Mouse (Mus musculus) lung, embryonic 15.5 days (tissue): Measurements from ENCODE around the gene S1pr1. TPM values are rescaled to one million over a fixed set of nuclear protein-coding genes. Genes with fewer than 3 reads are reported as not detected.

ENCODE experiments used
- ATAC-seq: fragments of 200-750 bp; cut with Nextera tagmentation; 2 replicates; pipeline ENCODE4 v1.8.0; 2017; ENCODE audit warnings: moderate number of reproducible peaks, borderline replicate concordance; ENCODE audit not compliant: low FRiP score, low TSS enrichment; ENCODE audit errors: extremely low read depth
- H3K27ac ChIP-seq: fragments of 300-500 bp; sonication (generic); 2 replicates; pipeline ENCODE4 v1.5.1; 2015; ENCODE audit warnings: moderate library complexity, mild to moderate bottlenecking, inconsistent platforms
- H3K27me3 ChIP-seq: fragments of 300-500 bp; sonication (generic); 2 replicates; pipeline ENCODE4 v1.6.1; 2015; ENCODE audit warnings: inconsistent platforms
- H3K36me3 ChIP-seq: fragments of 300-500 bp; sonication (generic); 2 replicates; pipeline ENCODE4 v1.6.1; 2015; ENCODE audit warnings: inconsistent platforms
- H3K4me1 ChIP-seq: fragments of 300-500 bp; sonication (generic); 2 replicates; pipeline ENCODE4 v1.6.1; 2015; ENCODE audit warnings: inconsistent platforms
- H3K4me2 ChIP-seq: fragments of 300-500 bp; sonication (generic); 2 replicates; pipeline ENCODE4 v1.6.1; 2015; ENCODE audit warnings: inconsistent platforms, mild to moderate bottlenecking, moderate library complexity
- H3K4me3 ChIP-seq: fragments of 300-500 bp; sonication (generic); 2 replicates; pipeline ENCODE4 v1.5.1; 2015; ENCODE audit warnings: mild to moderate bottlenecking, inconsistent platforms
- H3K9ac ChIP-seq: fragments of 300-500 bp; sonication (generic); 2 replicates; pipeline ENCODE4 v1.6.1; 2015; ENCODE audit warnings: inconsistent platforms
- H3K9me3 ChIP-seq: fragments of 300-500 bp; sonication (generic); 2 replicates; pipeline ENCODE4 v1.6.1; 2016; ENCODE audit warnings: inconsistent platforms
- WGBS: fragments of 180-500 bp; shearing (Covaris S2); methylation state at CpG from one replicate; pipeline ENCODE4 v1.1.7; 2015; 5-methylcytosine and 5-hydroxymethylcytosine counted together
- polyA plus RNA-seq: library from polyadenylated mRNA; unstranded; fragments of >200 nt; fragmentation: Nextera tagmentation; extraction: Ambion mirVana; gene quantifications from 2 replicates; pipeline ENCODE4 v1.2.1, GENCODE M21; 2015

The S1pr1 gene
- polyA plus RNA-seq, 1 experiment from 2014 or later, result 34.2 TPM

GRCm38 (mm10) chr3:115737785-115738318, 23.0 kb upstream of the S1pr1 start:
- Histone ChIP-seq H3K4me1 (0 out of 2 replicates have a peak, but pooled peaks cover 5% of the 10 kb centered on the region), H3K4me2 (no peak overlapping the region), H3K9ac (no peak overlapping the region), H3K36me3 (no peaks in the 10 kb centered on the region), H3K27ac (no peak overlapping the region), H3K4me3 (no peak overlapping the region), H3K27me3 (no peaks in the 10 kb centered on the region), H3K9me3 (no peaks in the 10 kb centered on the region)
- ATAC-seq, result peak; percentile 89
- 31% methylated on average over 11 of the region's 11 CpGs for WGBS

- no peak for ATAC-seq
- Histone ChIP-seq H3K4me2 (no peak overlapping the region), H3K9ac (no peak overlapping the region), H3K9me3 (no peaks in the 10 kb centered on the region), H3K27me3 (no peaks in the 10 kb centered on the region), H3K4me1 (0 out of 2 replicates have a peak, but pooled peaks cover 5% of the 10 kb centered on the region), H3K27ac (no peak overlapping the region), H3K4me3 (no peak overlapping the region), H3K36me3 (no peaks in the 10 kb centered on the region)
- WGBS, result 59% methylated on average over 3 of the region's 3 CpGs
Observed at GRCm38 (mm10) chr3:115735540-115735939, 20.7 kb upstream of the S1pr1 start.

DNA sequence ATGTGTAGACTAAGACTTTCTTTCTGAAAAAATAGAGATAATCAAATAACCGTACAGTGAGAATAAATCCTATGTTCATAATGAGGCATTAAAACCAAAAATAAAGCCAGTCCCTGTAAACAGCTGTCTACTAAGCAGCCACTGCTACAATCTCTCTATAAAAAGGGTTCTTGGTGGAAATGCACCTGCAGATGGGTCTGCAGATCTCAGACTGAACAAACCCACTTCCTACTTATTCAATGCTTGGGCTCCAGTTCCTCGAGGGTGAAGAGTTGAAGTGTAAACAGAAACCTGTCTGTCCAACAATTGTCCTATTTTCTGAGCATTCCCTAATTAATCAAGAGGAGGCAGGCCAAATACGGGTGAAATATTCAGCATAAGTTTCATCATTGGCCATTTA, 20.0 kb upstream of the S1pr1 start:
- Histone ChIP-seq H3K4me1 (0 out of 2 replicates have a peak, but pooled peaks cover 5% of the 10 kb centered on the region), H3K27me3 (no peaks in the 10 kb centered on the region), H3K9ac (no peak overlapping the region), H3K9me3 (no peaks in the 10 kb centered on the region), H3K36me3 (no peaks in the 10 kb centered on the region), H3K27ac (no peak overlapping the region), H3K4me2 (no peak overlapping the region), H3K4me3 (no peak overlapping the region)
- WGBS, result 54% methylated on average over 3 of the region's 3 CpGs
- ATAC-seq, result no peak

DNA sequence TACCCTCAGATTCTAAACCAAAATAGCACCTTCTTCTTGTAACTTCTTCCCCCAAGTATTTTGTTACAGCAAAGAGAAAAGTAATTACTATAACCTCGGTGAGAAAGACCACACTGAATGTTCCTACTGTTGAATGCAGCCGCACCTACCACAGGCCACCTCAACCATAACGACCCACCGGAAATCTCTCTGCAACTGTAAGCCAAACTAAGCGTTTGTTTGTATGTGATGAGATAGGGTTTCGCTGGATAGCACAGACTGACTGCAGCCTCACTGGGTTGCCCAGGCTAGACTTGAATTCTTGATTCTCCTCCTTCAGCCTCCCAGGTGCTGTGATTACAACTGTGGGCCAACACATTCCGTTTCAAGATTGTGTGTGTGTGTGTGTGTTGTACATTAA, 15.5 kb upstream of the S1pr1 start:
- Histone ChIP-seq H3K27me3 (no peaks in the 10 kb centered on the region), H3K4me1 (no peaks in the 10 kb centered on the region), H3K9ac (no peak overlapping the region), H3K4me2 (no peak overlapping the region), H3K9me3 (no peaks in the 10 kb centered on the region), H3K27ac (no peak overlapping the region), H3K36me3 (no peaks in the 10 kb centered on the region), H3K4me3 (no peak overlapping the region)
- 78% methylated on average over 7 of the region's 7 CpGs for WGBS
- ATAC-seq, result no peak

- Histone ChIP-seq H3K36me3 (no peaks in the 10 kb centered on the region), H3K4me1 (no peaks in the 10 kb centered on the region), H3K4me2 (no peak overlapping the region), H3K27ac (no peak overlapping the region), H3K9me3 (no peaks in the 10 kb centered on the region), H3K9ac (no peak overlapping the region), H3K4me3 (no peak overlapping the region), H3K27me3 (no peaks in the 10 kb centered on the region)
- 26% methylated on average over 7 of the region's 7 CpGs for WGBS
- no peak for ATAC-seq
Observed at GRCm38 (mm10) chr3:115729187-115729586, 14.3 kb upstream of the S1pr1 start.

DNA sequence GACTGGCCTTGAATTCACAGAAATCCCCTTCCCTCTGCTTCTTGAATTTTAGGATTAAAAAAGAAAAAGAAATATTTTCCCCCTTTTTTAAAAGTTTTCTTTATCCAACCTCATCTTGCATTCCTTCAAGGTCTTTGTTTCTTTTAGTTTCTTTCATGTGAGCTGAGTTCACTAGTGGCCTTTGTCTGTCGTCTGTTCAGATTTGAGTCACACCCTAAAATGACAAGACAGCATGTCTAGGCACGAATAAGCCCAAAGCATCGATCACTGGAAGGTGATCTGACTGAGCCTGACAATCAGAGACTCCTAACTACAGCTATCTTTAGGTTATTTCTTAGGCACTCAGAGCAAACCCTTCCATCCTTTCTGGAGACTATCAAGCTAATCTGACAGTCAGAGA, 13.3 kb upstream of the S1pr1 start:
- no peak overlapping the region for H3K4me2 ChIP-seq

DNA sequence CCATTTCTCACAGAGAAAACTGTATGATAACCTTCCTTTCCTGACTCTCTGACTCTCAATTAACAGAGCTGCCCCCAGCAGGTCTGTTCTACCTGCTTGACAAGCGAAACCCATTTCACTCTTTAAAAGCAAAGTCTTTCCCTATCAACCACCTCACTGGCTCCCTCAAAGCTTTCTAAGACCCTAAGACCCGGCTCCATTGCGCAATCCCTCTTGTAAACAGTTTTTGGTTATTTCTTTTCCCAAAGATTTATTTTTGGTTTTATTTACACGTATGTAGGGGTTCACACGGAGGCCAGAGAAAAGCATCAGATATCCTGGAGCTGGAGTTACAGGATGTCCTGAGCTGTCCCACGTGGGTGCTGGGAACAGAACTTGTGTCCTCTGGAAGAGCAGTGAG, 4.0 kb upstream of the S1pr1 start:
- peaks cover 3% of the 10 kb centered on the region; the same call in 1 of the 2 replicates for H3K4me1 ChIP-seq
- ATAC-seq, result no peak
- no peaks in the 10 kb centered on the region for H3K9me3 ChIP-seq
- H3K9ac ChIP-seq, result no peak overlapping the region
- H3K4me3 ChIP-seq, result no peak overlapping the region
- H3K4me2 ChIP-seq, result no peak overlapping the region
- no peak overlapping the region for H3K27ac ChIP-seq
- no peaks in the 10 kb centered on the region; the same call in 1 of the 2 replicates for H3K27me3 ChIP-seq
- H3K36me3 ChIP-seq, result no peaks in the 10 kb centered on the region
- 58% methylated on average over 6 of the region's 6 CpGs for WGBS

More for the DNA sequence above, 13.3 kb upstream of the S1pr1 start:
- Histone ChIP-seq H3K9ac (no peak overlapping the region), H3K4me3 (no peak overlapping the region), H3K27me3 (no peaks in the 10 kb centered on the region), H3K36me3 (no peaks in the 10 kb centered on the region), H3K9me3 (no peaks in the 10 kb centered on the region), H3K27ac (no peak overlapping the region), H3K4me1 (no peaks in the 10 kb centered on the region)
- 48% methylated on average over 3 of the region's 3 CpGs for WGBS
- ATAC-seq, result no peak

- WGBS, result 75% methylated on average over 3 of the region's 3 CpGs
- Histone ChIP-seq H3K27ac (peak overlapping the region; percentile 86; the same call in 1 of the 2 replicates), H3K36me3 (no peaks in the 10 kb centered on the region), H3K4me1 (peaks cover 10% of the 10 kb centered on the region), H3K4me3 (peak overlapping the region; percentile 63), H3K9me3 (no peaks in the 10 kb centered on the region), H3K27me3 (no peaks in the 10 kb centered on the region; the same call in 1 of the 2 replicates), H3K4me2 (peak overlapping the region; percentile 90), H3K9ac (peak overlapping the region; percentile 74)
- no peak for ATAC-seq
Observed at GRCm38 (mm10) chr3:115715900-115716515, 1.1 kb upstream of the S1pr1 start.

- H3K4me2 ChIP-seq, result peak overlapping the region; percentile 90
- H3K4me1 ChIP-seq, result peaks cover 10% of the 10 kb centered on the region
- no peaks in the 10 kb centered on the region for H3K9me3 ChIP-seq
- H3K36me3 ChIP-seq, result no peaks in the 10 kb centered on the region
- peak overlapping the region; percentile 63 for H3K4me3 ChIP-seq
- peak overlapping the region; percentile 74 for H3K9ac ChIP-seq
- ATAC-seq, result no peak
- 3% methylated on average over 5 of the region's 5 CpGs for WGBS
- no peaks in the 10 kb centered on the region; the same call in 1 of the 2 replicates for H3K27me3 ChIP-seq
- H3K27ac ChIP-seq, result peak overlapping the region; percentile 86
Observed at GRCm38 (mm10) chr3:115714049-115714435, 830 bp downstream of the S1pr1 start.

DNA sequence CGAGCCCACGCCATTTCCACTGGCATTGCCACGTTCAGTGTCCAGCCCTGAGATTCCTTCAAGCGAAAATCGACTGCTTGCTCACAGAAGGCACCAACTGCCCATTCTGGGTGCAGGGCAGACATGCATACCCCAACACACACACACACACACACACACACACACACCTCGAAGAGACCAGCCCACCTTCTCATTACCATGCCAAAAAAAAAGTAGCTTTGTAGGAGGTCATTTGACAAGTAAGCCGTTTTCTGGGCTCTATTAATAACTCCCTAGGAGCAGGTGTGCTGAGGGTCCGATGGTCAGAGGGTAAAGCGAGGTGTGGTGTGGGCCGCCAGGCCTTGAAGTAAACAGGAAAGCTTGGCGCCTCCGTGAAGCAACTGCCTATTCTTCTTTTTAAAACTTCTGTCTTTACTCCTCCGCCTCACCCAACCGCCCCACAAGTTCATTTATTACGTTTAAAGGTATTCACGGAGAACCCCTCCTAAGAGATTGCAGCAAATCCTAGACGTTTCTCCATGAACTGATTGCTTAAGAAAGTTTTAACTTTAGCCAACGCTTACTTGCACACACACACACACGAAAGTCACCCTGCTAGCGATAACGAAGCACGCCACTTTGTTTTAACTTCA, 1.3 kb downstream of the S1pr1 start:
- Histone ChIP-seq H3K4me2 (peak overlapping the region; percentile 90), H3K9me3 (no peaks in the 10 kb centered on the region), H3K4me1 (peaks cover 10% of the 10 kb centered on the region), H3K9ac (peak overlapping the region; percentile 74), H3K27me3 (no peaks in the 10 kb centered on the region; the same call in 1 of the 2 replicates), H3K27ac (peak overlapping the region; percentile 86), H3K36me3 (no peaks in the 10 kb centered on the region), H3K4me3 (peak overlapping the region; percentile 63)
- ATAC-seq, result no peak
- 20% methylated on average over 22 of the region's 22 CpGs for WGBS

- peak overlapping the region; percentile 86; the same call in 1 of the 2 replicates for H3K27ac ChIP-seq
- 16% methylated on average over 9 of the region's 9 CpGs for WGBS
Observed at GRCm38 (mm10) chr3:115712808-115713200, 2.1 kb downstream of the S1pr1 start.

More at GRCm38 (mm10) chr3:115712808-115713200, 2.1 kb downstream of the S1pr1 start:
- Histone ChIP-seq H3K36me3 (no peaks in the 10 kb centered on the region), H3K9ac (no peak overlapping the region), H3K4me2 (peak overlapping the region; percentile 90), H3K27me3 (no peaks in the 10 kb centered on the region; the same call in 1 of the 2 replicates), H3K9me3 (no peaks in the 10 kb centered on the region), H3K4me1 (peaks cover 10% of the 10 kb centered on the region), H3K4me3 (peak overlapping the region; percentile 63)
- no peak for ATAC-seq
